Mouse (Mus musculus): ENCODE results near the gene Oxgr1. TPM values are rescaled to one million over a fixed set of nuclear protein-coding genes. Genes with fewer than 3 reads are reported as not detected.

The Oxgr1 gene
- polyA plus RNA-seq, 1 experiment from 2014 or later, result not detected

DNA sequence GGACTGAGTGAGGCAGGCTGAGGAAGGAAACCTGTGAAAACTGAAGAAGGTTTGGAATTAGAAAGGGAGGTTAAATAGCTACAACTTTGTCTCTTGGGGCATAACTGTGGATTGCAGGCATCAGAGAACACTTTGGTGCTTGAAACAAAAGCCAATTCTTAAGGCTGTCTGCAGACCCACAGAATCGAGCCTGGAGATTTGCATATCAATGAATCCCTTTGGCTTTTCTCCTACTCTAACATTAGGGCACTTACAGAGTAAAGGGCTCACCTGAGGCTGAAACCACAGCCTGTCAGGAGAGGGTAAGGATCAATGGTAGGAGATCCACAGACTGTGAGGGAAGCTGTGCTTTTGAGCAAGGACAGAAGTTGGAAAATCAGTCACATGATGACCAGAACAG, 8.8 kb downstream of the Oxgr1 start:
- DNase-seq (ENCODE audit: low spot score), result no peak
- Histone ChIP-seq H3K36me3 (replicated peaks; ENCODE audit: control insufficient read depth, insufficient read depth) (no peaks in the 10 kb centered on the region), H3K4me3 (replicated peaks; ENCODE audit: low read length) (no peak overlapping the region), H3K9ac (no peak overlapping the region), H3K27me3 (ENCODE audit: control insufficient read depth, insufficient read depth, low read length) (no peaks in the 10 kb centered on the region), H3K4me1 (replicated peaks; ENCODE audit: control insufficient read depth, insufficient read depth, low read length) (0 out of 2 replicates have a peak, but pooled peaks cover 4% of the 10 kb centered on the region), H3K9me3 (ENCODE audit: control insufficient read depth, low read length) (no peaks in the 10 kb centered on the region), H3K27ac (no peak overlapping the region), H3K4me2 (replicated peaks) (no peak overlapping the region)
- no peak for ATAC-seq (ENCODE audit: low FRiP score)
- 0% methylated on average over 1 of the region's 1 CpGs for WGBS

GRCm38 (mm10) chr14:120019948-120020347, 22.3 kb downstream of the Oxgr1 start:
- Histone ChIP-seq H3K36me3 (replicated peaks; ENCODE audit: control insufficient read depth, insufficient read depth) (no peaks in the 10 kb centered on the region), H3K27ac (no peak overlapping the region), H3K4me1 (replicated peaks; ENCODE audit: control insufficient read depth, insufficient read depth, low read length) (no peaks in the 10 kb centered on the region), H3K27me3 (ENCODE audit: control insufficient read depth, insufficient read depth, low read length) (no peaks in the 10 kb centered on the region), H3K9ac (no peak overlapping the region), H3K9me3 (ENCODE audit: control insufficient read depth, low read length) (no peaks in the 10 kb centered on the region), H3K4me2 (replicated peaks) (no peak overlapping the region), H3K4me3 (replicated peaks; ENCODE audit: low read length) (no peak overlapping the region)
- ATAC-seq (ENCODE audit: low FRiP score) (no peak; the same call in 1 of the 2 replicates), DNase-seq (ENCODE audit: low spot score) (no peak)
- WGBS, result 84% methylated on average over 2 of the region's 2 CpGs

DNA sequence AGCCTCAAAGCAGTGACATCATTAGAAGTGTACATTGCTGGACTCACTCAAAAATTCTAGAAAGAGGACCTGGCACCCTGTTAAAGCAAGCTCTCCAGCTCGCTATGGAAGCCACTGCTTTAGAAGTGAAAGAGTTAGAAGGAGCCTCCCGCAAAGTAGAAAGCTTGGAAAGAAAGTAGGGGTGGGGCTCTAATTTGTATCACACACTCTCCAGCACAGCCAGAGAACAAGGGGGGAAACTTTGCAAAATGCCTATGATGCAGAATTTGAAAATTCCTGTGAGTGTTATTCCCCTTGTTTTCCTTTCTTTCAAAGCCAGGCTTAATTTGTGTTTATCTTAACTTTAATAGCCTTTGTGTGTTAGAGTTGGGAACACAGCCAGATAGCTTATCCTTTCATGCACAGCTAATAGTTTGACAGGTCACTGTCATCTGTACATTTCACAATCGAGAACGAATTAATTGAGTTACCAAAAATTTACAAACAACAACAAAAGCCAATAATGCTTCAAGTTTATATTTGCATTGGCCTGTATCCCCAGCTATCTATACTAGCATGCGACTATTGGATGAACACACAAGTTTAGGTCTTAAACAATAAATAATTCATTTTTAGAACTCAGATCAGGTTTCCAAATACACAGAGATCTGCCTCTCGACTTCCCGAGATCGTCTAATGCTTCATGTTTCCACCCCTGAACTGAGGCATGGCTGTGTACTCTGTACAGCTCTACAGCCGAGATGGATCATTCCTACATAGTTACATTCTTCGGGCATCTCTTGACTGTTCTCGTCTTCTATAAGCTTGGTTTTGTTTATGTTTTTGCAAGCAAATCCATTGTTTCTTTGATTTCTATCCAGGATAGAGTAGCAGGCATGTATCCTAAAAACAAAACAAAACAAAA, 32.0 kb downstream of the Oxgr1 start:
- 87% methylated on average over 11 of the region's 11 CpGs for WGBS

DNA sequence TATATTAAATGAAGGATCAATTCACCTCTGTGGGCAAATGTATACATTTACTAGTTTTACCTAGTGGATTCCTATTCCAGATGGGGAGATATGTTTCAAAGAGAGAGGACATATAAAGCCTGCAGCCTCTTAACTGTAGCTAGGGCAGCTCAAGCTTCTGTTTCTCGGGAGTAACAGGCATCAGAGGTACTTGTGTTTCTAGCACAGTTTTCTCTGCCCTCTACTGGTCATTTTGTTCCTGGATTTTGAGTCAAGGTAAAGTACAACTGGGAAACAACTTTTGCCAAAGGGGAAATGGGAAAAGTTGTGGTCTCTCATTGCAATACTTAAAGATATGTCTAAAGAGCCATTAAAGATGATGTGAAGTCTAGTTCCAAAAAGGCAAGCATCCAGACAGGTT, 37.1 kb downstream of the Oxgr1 start:
- ATAC-seq (ENCODE audit: low FRiP score), result no peak
- Histone ChIP-seq H3K4me1 (replicated peaks; ENCODE audit: control insufficient read depth, insufficient read depth, low read length) (no peaks in the 10 kb centered on the region), H3K36me3 (replicated peaks; ENCODE audit: control insufficient read depth, insufficient read depth) (no peaks in the 10 kb centered on the region), H3K27me3 (ENCODE audit: control insufficient read depth, insufficient read depth, low read length) (no peaks in the 10 kb centered on the region), H3K4me3 (replicated peaks; ENCODE audit: low read length) (no peak overlapping the region), H3K27ac (no peak overlapping the region), H3K9me3 (ENCODE audit: control insufficient read depth, low read length) (no peaks in the 10 kb centered on the region), H3K9ac (no peak overlapping the region), H3K4me2 (replicated peaks) (no peak overlapping the region)
- 19% methylated on average over 1 of the region's 1 CpGs for WGBS
- DNase-seq (ENCODE audit: low spot score), result peak; percentile 71

More for the DNA sequence above, 32.0 kb downstream of the Oxgr1 start:
- no peaks in the 10 kb centered on the region for H3K4me1 ChIP-seq (replicated peaks; ENCODE audit: control insufficient read depth, insufficient read depth, low read length)
- no peak overlapping the region for H3K27ac ChIP-seq
- no peaks in the 10 kb centered on the region for H3K27me3 ChIP-seq (ENCODE audit: control insufficient read depth, insufficient read depth, low read length)
- no peak overlapping the region for H3K4me2 ChIP-seq (replicated peaks)
- H3K9ac ChIP-seq, result no peak overlapping the region
- no peaks in the 10 kb centered on the region for H3K9me3 ChIP-seq (ENCODE audit: control insufficient read depth, low read length)
- no peak for DNase-seq (ENCODE audit: low spot score)
- H3K4me3 ChIP-seq (replicated peaks; ENCODE audit: low read length), result no peak overlapping the region
- ATAC-seq (ENCODE audit: low FRiP score), result no peak
- no peaks in the 10 kb centered on the region for H3K36me3 ChIP-seq (replicated peaks; ENCODE audit: control insufficient read depth, insufficient read depth)

DNA sequence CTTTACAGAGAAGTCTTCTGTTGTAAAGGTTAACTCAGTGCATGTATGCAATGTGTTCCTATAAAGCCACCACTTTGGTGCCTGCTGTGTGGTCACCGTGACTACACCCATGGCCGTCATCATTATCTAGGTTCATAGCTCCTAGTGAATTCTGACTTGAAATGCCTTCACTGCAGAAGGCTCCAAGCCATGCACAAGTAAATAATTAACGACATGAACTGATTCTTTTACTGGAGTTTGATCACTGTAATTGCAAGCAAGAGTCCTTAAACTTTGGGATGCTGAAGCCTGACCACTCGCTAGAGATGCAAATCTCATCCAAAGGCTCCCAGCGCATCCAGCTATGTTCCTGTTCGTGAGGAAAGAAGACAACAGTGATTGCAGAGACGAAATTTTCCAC, 38.6 kb downstream of the Oxgr1 start:
- Histone ChIP-seq H3K27me3 (ENCODE audit: control insufficient read depth, insufficient read depth, low read length) (no peaks in the 10 kb centered on the region), H3K27ac (no peak overlapping the region), H3K36me3 (replicated peaks; ENCODE audit: control insufficient read depth, insufficient read depth) (no peaks in the 10 kb centered on the region), H3K9ac (no peak overlapping the region), H3K4me2 (replicated peaks) (no peak overlapping the region), H3K4me1 (replicated peaks; ENCODE audit: control insufficient read depth, insufficient read depth, low read length) (no peaks in the 10 kb centered on the region), H3K9me3 (ENCODE audit: control insufficient read depth, low read length) (no peaks in the 10 kb centered on the region), H3K4me3 (replicated peaks; ENCODE audit: low read length) (no peak overlapping the region)
- 87% methylated on average over 7 of the region's 7 CpGs for WGBS
- ATAC-seq (ENCODE audit: low FRiP score) (no peak), DNase-seq (ENCODE audit: low spot score) (no peak)

- no peak overlapping the region for H3K4me2 ChIP-seq (replicated peaks)
- H3K27ac ChIP-seq, result no peak overlapping the region
- H3K9me3 ChIP-seq (ENCODE audit: control insufficient read depth, low read length), result no peaks in the 10 kb centered on the region
- H3K36me3 ChIP-seq (replicated peaks; ENCODE audit: control insufficient read depth, insufficient read depth), result no peaks in the 10 kb centered on the region
- ATAC-seq (ENCODE audit: low FRiP score) (no peak), DNase-seq (ENCODE audit: low spot score) (no peak)
- H3K27me3 ChIP-seq (ENCODE audit: control insufficient read depth, insufficient read depth, low read length), result no peaks in the 10 kb centered on the region
- no peaks in the 10 kb centered on the region for H3K4me1 ChIP-seq (replicated peaks; ENCODE audit: control insufficient read depth, insufficient read depth, low read length)
- H3K4me3 ChIP-seq (replicated peaks; ENCODE audit: low read length), result no peak overlapping the region
- no peak overlapping the region for H3K9ac ChIP-seq
- WGBS, result 90% methylated on average over 4 of the region's 4 CpGs
Measured at GRCm38 (mm10) chr14:120002673-120003072, 39.6 kb downstream of the Oxgr1 start.

GRCm38 (mm10) chr14:119989651-119990050, 52.6 kb downstream of the Oxgr1 start:
- H3K27me3 ChIP-seq (ENCODE audit: control insufficient read depth, insufficient read depth, low read length), result no peaks in the 10 kb centered on the region
- no peak overlapping the region for H3K4me3 ChIP-seq (replicated peaks; ENCODE audit: low read length)

DNA sequence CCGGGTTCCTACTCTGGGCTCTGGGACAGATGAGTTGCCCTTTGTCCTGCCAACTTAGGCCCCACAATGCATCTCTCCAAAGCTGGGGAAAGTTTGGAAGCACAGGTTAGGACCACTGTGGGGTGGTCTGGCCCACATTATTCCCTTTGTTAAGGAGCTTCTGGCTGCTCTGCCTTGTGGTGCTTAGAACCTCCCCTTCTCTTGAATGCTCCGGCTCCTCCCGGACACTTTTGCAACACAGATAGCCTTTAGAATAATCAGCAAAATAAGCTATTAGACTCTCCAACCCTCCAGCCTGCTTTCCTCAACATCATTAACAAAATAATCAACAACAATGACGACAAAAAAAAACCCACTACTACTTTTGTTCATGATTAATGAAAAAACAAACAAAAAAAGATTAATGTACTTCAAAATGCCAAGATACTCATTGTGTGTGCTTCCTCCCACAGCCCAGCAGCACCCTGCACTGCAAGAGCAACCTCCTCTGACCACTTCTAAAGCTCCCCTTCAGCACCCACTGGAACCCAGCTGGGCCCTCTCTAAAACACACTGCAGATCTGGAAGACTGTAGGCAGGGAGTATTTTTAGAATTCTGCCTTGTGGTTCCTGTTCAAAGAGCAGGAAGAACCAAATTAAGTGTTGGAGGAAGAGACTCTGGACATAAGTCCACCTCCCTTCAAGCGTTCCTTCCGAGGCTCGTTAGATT, 53.1 kb downstream of the Oxgr1 start:
- Histone ChIP-seq H3K36me3 (replicated peaks; ENCODE audit: control insufficient read depth, insufficient read depth) (no peaks in the 10 kb centered on the region), H3K27me3 (ENCODE audit: control insufficient read depth, insufficient read depth, low read length) (no peaks in the 10 kb centered on the region), H3K27ac (no peak overlapping the region), H3K4me1 (replicated peaks; ENCODE audit: control insufficient read depth, insufficient read depth, low read length) (no peaks in the 10 kb centered on the region), H3K4me3 (replicated peaks; ENCODE audit: low read length) (no peak overlapping the region), H3K9ac (no peak overlapping the region), H3K9me3 (ENCODE audit: control insufficient read depth, low read length) (no peaks in the 10 kb centered on the region), H3K4me2 (replicated peaks) (no peak overlapping the region)
- ATAC-seq (ENCODE audit: low FRiP score) (no peak), DNase-seq (ENCODE audit: low spot score) (no peak)
- 81% methylated on average over 7 of the region's 7 CpGs for WGBS

More at GRCm38 (mm10) chr14:119989651-119990050, 52.6 kb downstream of the Oxgr1 start:
- H3K4me1 ChIP-seq (replicated peaks; ENCODE audit: control insufficient read depth, insufficient read depth, low read length), result no peaks in the 10 kb centered on the region
- ATAC-seq (ENCODE audit: low FRiP score) (no peak), DNase-seq (ENCODE audit: low spot score) (no peak)
- no peaks in the 10 kb centered on the region for H3K36me3 ChIP-seq (replicated peaks; ENCODE audit: control insufficient read depth, insufficient read depth)
- H3K9ac ChIP-seq, result no peak overlapping the region
- H3K27ac ChIP-seq, result no peak overlapping the region
- H3K4me2 ChIP-seq (replicated peaks), result no peak overlapping the region
- no peaks in the 10 kb centered on the region for H3K9me3 ChIP-seq (ENCODE audit: control insufficient read depth, low read length)
- WGBS, result 92% methylated on average over 10 of the region's 10 CpGs

DNA sequence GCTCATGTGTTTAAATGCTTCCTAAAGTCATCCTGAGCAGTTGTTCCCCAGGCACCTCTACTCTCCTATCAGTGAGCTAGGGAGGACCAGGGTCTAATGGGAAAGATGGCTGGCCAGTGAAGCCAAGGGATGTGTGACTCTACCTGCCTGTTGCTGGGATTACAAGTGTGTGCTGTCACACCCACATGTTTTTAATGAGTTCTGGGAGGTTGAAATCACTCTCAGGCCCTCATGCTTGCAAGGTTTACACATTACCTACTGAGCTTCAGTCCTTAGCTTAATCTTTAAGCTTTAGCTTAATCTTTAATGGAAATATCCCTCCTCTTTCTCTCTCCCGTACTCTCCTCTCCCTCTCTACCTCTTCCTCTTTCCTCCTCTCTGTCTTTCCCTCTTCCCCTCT, 55.0 kb downstream of the Oxgr1 start:
- H3K27me3 ChIP-seq (ENCODE audit: control insufficient read depth, insufficient read depth, low read length), result no peaks in the 10 kb centered on the region
- no peak overlapping the region for H3K27ac ChIP-seq
- H3K4me2 ChIP-seq (replicated peaks), result no peak overlapping the region
- ATAC-seq (ENCODE audit: low FRiP score) (no peak), DNase-seq (ENCODE audit: low spot score) (no peak)
- 67% methylated on average over 1 of the region's 1 CpGs for WGBS
- no peaks in the 10 kb centered on the region for H3K9me3 ChIP-seq (ENCODE audit: control insufficient read depth, low read length)
- no peaks in the 10 kb centered on the region for H3K4me1 ChIP-seq (replicated peaks; ENCODE audit: control insufficient read depth, insufficient read depth, low read length)
- H3K36me3 ChIP-seq (replicated peaks; ENCODE audit: control insufficient read depth, insufficient read depth), result no peaks in the 10 kb centered on the region
- no peak overlapping the region for H3K9ac ChIP-seq
- no peak overlapping the region for H3K4me3 ChIP-seq (replicated peaks; ENCODE audit: low read length)
